Mouse (Mus musculus) hematopoietic stem cell, adult 5-6 weeks (primary cell): ENCODE results near the gene Cox20. TPM values are rescaled to one million over a fixed set of nuclear protein-coding genes. Genes with fewer than 3 reads are reported as not detected.

Experiments used
- total RNA-seq: library from RNA; stranded (forward); fragments of 172-1452, 232-1000 nt; gene quantifications from 2 replicates; pipeline ENCODE4 v1.2.3, GENCODE M21; 2017

The Cox20 gene
- total RNA-seq, 1 experiment from 2014 or later, result 199 TPM

Other genes with a start within 250 kb of the Cox20 start
- 14.4 and 22.0 TPM in 2 replicates for gene Desi2, start 131.7 kb upstream of the Cox20 start, total RNA-seq
- gene Hnrnpu, start 18.7 kb downstream of the Cox20 start, total RNA-seq, result 575 and 606 TPM in 2 replicates
- 5.2 and 5.8 TPM in 2 replicates for gene Efcab2, start 87.0 kb downstream of the Cox20 start, total RNA-seq
- 0.25 and 0.50 TPM in 2 replicates for gene Kif26b, start 210.0 kb downstream of the Cox20 start, total RNA-seq